Mouse (Mus musculus) hindbrain, embryonic 13.5 days (tissue): ENCODE measurements around the gene Nup98. TPM values are rescaled to one million over a fixed set of nuclear protein-coding genes. Genes with fewer than 3 reads are reported as not detected.

Experiments used
- ATAC-seq: fragments of 200-750 bp; cut with Nextera tagmentation; 2 replicates; pipeline ENCODE4 v1.8.0; 2017; ENCODE audit warnings: moderate TSS enrichment; ENCODE audit not compliant: low FRiP score
- H3K27ac ChIP-seq: fragments of 300-500 bp; sonication (generic); 2 replicates; pipeline ENCODE4 v1.5.1; 2015; ENCODE audit warnings: inconsistent platforms, mild to moderate bottlenecking, moderate library complexity
- H3K27me3 ChIP-seq: fragments of 300-500 bp; sonication (generic); 2 replicates; pipeline ENCODE4 v1.6.1; 2015; ENCODE audit warnings: mild to moderate bottlenecking, inconsistent platforms
- H3K36me3 ChIP-seq: fragments of 300-500 bp; sonication (generic); 2 replicates; pipeline ENCODE4 v1.6.1; 2015; ENCODE audit warnings: mild to moderate bottlenecking, inconsistent platforms
- H3K4me1 ChIP-seq: fragments of 300-500 bp; sonication (generic); replicated peaks from 2 replicates; pipeline ENCODE4 v1.6.1; 2015; ENCODE audit warnings: inconsistent platforms
- H3K4me2 ChIP-seq: fragments of 300-500 bp; sonication (generic); 2 replicates; pipeline ENCODE4 v1.6.1; 2015; ENCODE audit warnings: inconsistent platforms, mild to moderate bottlenecking, moderate library complexity
- H3K4me3 ChIP-seq: fragments of 300-500 bp; sonication (generic); 2 replicates; pipeline ENCODE4 v1.5.1; 2015; ENCODE audit warnings: mild to moderate bottlenecking, inconsistent platforms
- H3K9ac ChIP-seq: fragments of 300-500 bp; sonication (generic); 2 replicates; pipeline ENCODE4 v1.6.1; 2015; ENCODE audit warnings: mild to moderate bottlenecking, inconsistent platforms
- H3K9me3 ChIP-seq: fragments of 300-500 bp; sonication (generic); 2 replicates; pipeline ENCODE4 v1.6.1; 2016; ENCODE audit warnings: inconsistent platforms
- WGBS: fragments of 180-500 bp; shearing (Covaris S2); methylation state at CpG from one replicate; pipeline ENCODE4 v1.1.7; 2015; 5-methylcytosine and 5-hydroxymethylcytosine counted together
- polyA plus RNA-seq: library from polyadenylated mRNA; unstranded; fragments of >200 nt; fragmentation: Nextera tagmentation; extraction: Ambion mirVana; gene quantifications from 2 replicates; pipeline ENCODE4 v1.2.1, GENCODE M21; 2015

Nup98 gene
- polyA plus RNA-seq, 1 experiment from 2014 or later = 23.4 TPM

DNA sequence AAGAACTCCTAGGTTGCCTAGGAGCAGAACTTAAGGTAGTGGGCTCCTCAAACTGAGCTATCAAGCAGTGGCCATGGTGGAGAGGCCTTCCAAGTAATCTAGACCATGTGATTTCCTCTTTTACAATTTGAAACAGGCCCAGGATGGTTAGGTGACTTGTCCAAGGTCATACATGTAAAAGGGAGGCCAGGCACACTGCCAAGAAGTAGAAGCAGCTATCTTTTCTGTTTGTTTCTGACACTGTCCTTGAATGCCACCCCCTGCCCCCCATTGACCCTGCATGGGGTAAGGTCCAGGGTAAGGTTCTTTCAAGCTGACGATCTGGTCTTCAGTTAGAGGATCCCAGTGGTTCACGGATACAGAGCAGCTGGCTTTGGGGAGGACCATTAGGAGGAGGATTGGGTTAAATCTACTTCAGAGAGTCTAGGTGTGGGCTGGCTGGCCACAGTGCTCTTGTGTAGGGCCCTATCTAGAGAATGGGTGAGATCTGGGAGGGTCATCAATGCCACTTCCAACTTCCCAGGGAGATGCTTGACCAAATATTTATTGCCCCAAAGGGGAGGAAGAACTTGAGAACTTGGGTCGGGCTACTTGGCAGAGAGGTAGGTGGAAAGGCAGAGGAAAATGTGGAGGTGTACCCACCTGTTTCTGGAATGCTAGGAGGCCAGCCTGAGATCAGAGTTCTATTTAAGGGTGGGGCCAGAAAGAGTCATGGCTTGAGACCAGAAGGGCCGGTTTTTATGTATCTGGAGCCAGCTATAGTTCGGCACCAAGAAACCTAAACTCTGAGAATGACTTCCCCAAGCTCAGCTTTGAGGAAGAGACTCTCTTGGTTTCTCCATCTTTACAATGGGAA lies 14.1 kb upstream of the Nup98 start:
- Histone ChIP-seq H3K4me2 (peak overlapping the region; percentile 80; the same call in 1 of the 2 replicates), H3K27ac (no peak overlapping the region), H3K4me1 (peaks cover 11% of the 10 kb centered on the region), H3K36me3 (peaks cover 6% of the 10 kb centered on the region), H3K4me3 (no peak overlapping the region), H3K9ac (no peak overlapping the region), H3K27me3 (no peaks in the 10 kb centered on the region), H3K9me3 (no peaks in the 10 kb centered on the region)
- no peak for ATAC-seq
- 90% methylated on average over 5 of the region's 5 CpGs for WGBS

DNA sequence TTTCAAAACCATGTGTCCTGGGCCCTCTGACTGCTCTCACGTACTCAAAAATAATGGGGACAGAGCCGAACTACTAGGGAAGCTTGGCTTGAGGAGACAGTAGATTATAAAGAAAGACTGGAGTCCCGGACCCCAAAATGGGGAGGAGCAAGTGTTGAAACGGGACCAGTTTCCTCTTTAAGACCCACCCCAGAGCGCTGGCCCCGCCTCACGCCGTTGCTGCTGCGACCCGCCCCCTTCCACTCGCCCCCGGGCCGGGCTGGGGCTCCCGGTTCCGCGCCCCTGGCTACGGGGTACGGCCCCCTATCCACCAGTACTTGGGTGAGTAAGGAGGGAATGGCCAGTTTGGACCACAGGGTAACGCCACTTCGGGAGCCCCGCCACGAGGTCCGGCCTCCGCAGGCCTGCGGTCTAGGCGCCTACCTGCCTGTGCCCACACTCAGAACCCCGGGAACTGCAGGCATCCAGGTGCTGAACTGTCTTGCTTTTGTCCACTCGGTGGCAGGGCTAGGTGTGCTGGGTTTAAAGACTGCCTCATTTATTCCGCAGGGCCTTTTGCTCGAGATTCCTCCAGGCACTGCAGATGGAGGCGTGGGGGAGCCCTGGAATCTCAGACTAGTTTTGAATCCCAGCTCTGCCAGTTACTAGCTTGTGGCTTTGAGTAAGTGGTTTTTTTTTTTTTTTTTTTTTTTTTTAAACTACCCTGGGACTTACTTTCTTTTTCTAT lies 13.0 kb upstream of the Nup98 start:
- peak; percentile 87 for ATAC-seq
- Histone ChIP-seq H3K36me3 (0 out of 2 replicates have a peak, but pooled peaks cover 3% of the 10 kb centered on the region), H3K27ac (no peak overlapping the region), H3K9me3 (no peaks in the 10 kb centered on the region), H3K4me1 (peaks cover 11% of the 10 kb centered on the region), H3K4me2 (peak overlapping the region; percentile 80), H3K4me3 (peak overlapping the region; percentile 66), H3K9ac (peak overlapping the region; percentile 81), H3K27me3 (no peaks in the 10 kb centered on the region)
- 1% methylated on average over 31 of the region's 31 CpGs for WGBS

DNA sequence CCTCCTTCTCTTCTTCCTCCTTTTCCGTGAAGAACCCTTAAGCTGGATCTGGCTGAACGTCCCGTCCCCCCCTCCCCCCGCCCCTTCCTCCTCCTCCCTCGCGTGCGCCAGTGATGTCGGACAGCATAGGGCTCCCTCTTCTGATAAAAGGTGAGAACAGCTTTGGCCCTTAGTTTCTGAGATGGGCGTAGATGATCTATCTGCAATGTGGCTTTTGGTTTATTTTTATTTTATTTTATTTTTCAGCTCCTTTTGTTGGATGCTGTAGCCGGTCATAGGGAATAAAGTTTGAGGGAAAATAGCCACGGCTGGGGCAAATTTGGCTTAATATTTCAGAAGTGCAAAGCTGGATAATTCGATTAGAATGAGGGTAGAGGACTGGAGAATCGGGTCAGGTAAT lies 12.4 kb upstream of the Nup98 start:
- WGBS = 1% methylated on average over 10 of the region's 13 CpGs
- Histone ChIP-seq H3K27ac (no peak overlapping the region), H3K36me3 (0 out of 2 replicates have a peak, but pooled peaks cover 3% of the 10 kb centered on the region), H3K27me3 (no peaks in the 10 kb centered on the region), H3K4me3 (peak overlapping the region; percentile 66), H3K4me2 (peak overlapping the region; percentile 80), H3K9ac (peak overlapping the region; percentile 81), H3K9me3 (no peaks in the 10 kb centered on the region), H3K4me1 (peaks cover 11% of the 10 kb centered on the region)
- peak; percentile 64 for ATAC-seq

DNA sequence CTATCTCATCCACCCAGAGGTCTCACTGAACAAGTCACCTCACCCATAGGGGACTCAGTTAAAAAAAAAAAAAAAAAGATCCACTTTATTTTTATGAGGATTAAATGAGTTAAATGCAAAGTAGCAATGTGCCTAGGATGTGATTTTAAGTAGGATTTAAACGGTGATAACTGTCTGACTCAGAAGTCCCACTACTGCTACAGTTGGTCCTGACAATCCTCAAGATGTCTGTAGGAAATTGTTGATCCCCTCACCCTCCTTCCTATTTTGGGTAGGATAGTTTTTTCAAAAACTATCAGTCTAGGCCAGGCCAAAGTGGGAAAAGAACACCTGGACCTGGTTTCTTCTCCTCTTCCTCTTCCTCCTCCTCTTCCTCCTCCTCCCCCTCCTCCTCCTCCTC lies 11.9 kb upstream of the Nup98 start:
- no peaks in the 10 kb centered on the region for H3K27me3 ChIP-seq
- peak overlapping the region; percentile 66; the same call in 1 of the 2 replicates for H3K4me3 ChIP-seq
- no peak overlapping the region for H3K27ac ChIP-seq
- peaks cover 11% of the 10 kb centered on the region for H3K4me1 ChIP-seq
- H3K4me2 ChIP-seq = peak overlapping the region; percentile 80
- peak; percentile 38 for ATAC-seq
- no peaks in the 10 kb centered on the region for H3K9me3 ChIP-seq
- WGBS = 55% methylated on average over 1 of the region's 1 CpGs
- H3K36me3 ChIP-seq = 0 out of 2 replicates have a peak, but pooled peaks cover 3% of the 10 kb centered on the region
- no peak overlapping the region for H3K9ac ChIP-seq

DNA sequence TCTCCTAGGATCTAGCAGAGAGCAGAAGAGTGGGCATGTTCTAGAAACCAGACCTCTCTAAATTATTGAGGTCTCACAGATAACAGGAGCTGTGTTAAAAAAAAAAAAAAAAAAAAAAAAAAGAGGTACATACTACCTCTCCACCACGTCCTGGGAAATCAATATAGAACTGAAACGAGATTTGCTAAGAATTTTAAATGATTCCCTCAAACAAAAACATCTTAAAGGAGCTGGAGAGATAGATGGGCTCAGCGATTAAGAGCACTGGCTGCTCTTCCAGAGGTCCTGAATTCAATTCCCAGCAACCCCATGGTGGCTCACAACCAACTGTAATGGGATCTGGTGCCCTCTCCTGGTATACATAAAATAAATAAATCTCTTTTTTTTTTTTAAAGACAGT lies 1.1 kb upstream of the Nup98 start:
- peak overlapping the region; percentile 75 for H3K9ac ChIP-seq
- no peaks in the 10 kb centered on the region for H3K36me3 ChIP-seq
- H3K27me3 ChIP-seq = no peaks in the 10 kb centered on the region
- ATAC-seq = no peak
- WGBS = 69% methylated on average over 3 of the region's 3 CpGs
- H3K4me1 ChIP-seq = peaks cover 19% of the 10 kb centered on the region
- peak overlapping the region; percentile 65 for H3K4me2 ChIP-seq
- H3K9me3 ChIP-seq = no peaks in the 10 kb centered on the region
- peak overlapping the region; percentile 96 for H3K27ac ChIP-seq
- H3K4me3 ChIP-seq = peak overlapping the region; percentile 54

DNA sequence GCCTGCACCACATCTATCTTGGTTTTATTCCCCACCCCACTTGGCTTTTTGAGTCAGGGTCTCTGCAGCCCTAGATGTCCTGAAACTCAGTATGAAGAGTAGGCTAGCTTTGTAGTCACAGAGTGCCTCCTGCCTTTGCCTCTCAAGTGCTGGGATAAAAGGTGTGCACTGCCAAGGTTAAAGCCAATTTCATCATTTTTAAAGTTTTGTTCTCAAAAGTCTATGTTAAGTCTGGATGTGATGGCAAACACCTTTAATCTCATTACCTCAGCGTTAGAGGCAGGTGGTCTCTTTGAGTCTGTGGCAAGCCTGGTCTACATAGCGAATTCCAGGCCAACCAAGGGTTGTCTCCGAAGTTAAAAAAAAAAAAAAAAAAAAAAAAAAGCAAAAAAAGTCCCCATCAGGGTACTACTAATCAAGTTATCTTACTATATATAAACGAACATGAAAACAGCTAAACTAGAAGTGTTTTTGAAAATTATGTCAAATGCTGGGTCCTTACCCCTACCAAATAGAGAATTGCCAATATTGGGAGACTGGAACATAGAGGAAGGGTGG lies 1.1 kb downstream of the Nup98 start:
- peaks cover 21% of the 10 kb centered on the region for H3K4me1 ChIP-seq
- peak overlapping the region; percentile 91 for H3K9ac ChIP-seq
- H3K4me3 ChIP-seq = peak overlapping the region; percentile 85
- no peaks in the 10 kb centered on the region for H3K9me3 ChIP-seq
- ATAC-seq = no peak
- no peak overlapping the region for H3K27ac ChIP-seq
- no peaks in the 10 kb centered on the region for H3K36me3 ChIP-seq
- peak overlapping the region; percentile 83 for H3K4me2 ChIP-seq
- 57% methylated on average over 4 of the region's 4 CpGs for WGBS
- H3K27me3 ChIP-seq = no peaks in the 10 kb centered on the region

DNA sequence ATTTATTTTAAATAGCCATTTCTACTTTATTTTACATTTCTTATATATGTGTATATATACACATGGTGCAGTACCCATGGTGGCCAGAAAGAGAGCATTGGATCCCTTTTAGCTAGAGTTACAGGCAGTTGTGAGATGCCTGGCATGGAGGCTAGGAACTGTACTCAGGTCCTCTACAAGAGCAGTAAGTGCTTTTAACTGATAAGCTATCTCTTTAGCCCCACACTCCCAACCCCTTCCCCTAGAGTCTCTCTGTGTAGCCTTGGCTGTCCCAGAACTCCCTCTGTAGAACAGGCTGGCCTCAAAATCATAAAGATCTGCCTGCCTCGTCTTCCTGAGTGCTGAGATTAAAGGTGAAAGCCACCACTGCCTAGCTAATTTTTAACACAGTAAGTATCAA lies 4.3 kb downstream of the Nup98 start:
- Histone ChIP-seq H3K27me3 (no peaks in the 10 kb centered on the region), H3K36me3 (no peaks in the 10 kb centered on the region), H3K4me1 (peaks cover 21% of the 10 kb centered on the region), H3K4me3 (no peak overlapping the region), H3K4me2 (no peak overlapping the region), H3K9ac (no peak overlapping the region), H3K9me3 (no peaks in the 10 kb centered on the region), H3K27ac (no peak overlapping the region)
- 92% methylated on average over 1 of the region's 1 CpGs for WGBS
- no peak for ATAC-seq

DNA sequence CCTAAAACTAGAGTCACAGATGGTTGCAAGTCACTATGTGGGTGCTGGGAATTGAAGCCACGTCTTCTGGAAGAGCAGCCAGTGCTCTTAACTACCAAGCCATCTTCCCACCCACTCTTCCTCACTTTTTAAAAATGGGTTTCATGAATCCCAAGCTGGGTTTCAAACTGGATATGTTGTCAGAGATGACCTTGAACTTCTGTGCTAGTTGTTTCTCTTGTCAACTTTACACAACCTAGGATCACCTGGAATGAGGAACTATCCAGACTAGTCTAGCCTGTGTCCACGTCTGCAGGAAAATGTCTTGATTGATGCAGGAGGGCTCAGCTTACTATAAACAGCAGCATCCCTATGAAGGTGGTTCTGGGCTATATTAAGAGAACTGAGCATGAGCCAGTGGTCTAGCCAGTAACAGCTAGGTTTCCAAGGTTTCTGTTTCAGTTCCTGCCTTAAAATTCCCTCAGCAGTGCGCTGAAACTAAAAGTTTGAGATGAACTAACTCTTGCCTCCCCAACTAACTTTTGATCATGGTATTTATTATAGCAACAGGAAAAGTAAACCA lies 5.6 kb downstream of the Nup98 start:
- WGBS = 88% methylated on average over 3 of the region's 3 CpGs
- Histone ChIP-seq H3K4me2 (no peak overlapping the region), H3K4me1 (peaks cover 21% of the 10 kb centered on the region), H3K36me3 (no peaks in the 10 kb centered on the region), H3K9me3 (no peaks in the 10 kb centered on the region), H3K27me3 (no peaks in the 10 kb centered on the region), H3K9ac (no peak overlapping the region), H3K27ac (no peak overlapping the region), H3K4me3 (no peak overlapping the region)
- ATAC-seq = no peak

DNA sequence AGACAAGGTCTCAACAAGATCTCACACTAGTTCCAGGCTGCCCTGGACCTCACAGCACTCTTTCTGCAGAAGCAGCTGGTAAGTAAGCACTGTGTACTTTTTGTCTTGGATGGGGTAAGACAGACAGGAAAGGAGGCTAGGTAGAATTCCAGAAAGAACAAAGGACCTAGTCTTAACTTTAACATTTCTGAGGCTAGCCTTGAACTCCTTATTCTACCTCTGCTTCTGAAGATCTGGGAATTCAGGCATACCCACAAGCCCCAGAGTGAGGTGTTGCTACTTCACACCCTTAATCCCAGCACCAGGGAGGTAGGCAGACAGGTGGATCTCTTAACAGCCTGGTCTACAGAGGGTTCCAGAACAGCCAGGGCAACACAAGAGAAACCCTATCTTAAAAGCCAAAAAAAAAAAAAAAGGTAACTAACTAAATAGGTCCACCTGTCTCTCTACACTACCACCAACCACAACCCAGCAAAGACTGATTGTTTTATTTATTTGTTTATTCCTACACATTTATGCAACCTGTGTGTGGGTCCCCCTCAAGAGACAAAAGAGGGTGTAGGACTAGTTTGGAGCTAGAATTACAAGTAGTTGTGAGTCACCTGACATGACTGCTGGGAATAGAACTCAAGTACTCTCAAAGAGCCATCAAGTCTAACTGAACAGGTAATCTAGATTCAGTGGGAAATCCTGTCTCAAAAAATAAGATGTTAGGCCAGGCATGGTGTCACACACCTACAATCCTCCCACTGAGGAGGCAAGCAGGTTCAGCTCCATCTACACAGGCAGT lies 8.8 kb downstream of the Nup98 start:
- no peak overlapping the region for H3K4me3 ChIP-seq
- H3K36me3 ChIP-seq = no peaks in the 10 kb centered on the region
- no peak overlapping the region for H3K27ac ChIP-seq
- no peak overlapping the region for H3K4me2 ChIP-seq
- H3K27me3 ChIP-seq = no peaks in the 10 kb centered on the region
- no peaks in the 10 kb centered on the region for H3K9me3 ChIP-seq
- H3K4me1 ChIP-seq = 0 out of 2 replicates have a peak, but pooled peaks cover 2% of the 10 kb centered on the region
- ATAC-seq = no peak
- no peak overlapping the region for H3K9ac ChIP-seq

DNA sequence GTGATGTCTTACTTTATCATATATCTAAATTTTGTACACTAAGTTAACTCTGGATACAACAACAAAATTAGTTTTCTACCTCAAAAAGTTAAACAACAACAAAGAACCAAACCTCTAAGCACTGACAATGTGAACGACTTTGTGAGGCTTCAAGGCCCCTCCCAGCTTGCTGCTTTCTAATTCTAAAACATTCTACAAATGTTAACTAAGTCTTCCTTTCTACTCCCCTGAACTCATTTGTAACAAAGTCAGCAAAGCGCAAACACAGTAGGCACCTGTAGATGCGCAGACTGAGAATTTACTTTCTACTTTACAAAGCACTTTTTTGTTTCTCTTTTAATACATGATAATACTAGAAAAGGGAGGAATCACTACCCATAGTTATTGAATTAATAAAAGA lies 9.4 kb downstream of the Nup98 start:
- 79% methylated on average over 3 of the region's 3 CpGs for WGBS
- H3K4me2 ChIP-seq = no peak overlapping the region

DNA sequence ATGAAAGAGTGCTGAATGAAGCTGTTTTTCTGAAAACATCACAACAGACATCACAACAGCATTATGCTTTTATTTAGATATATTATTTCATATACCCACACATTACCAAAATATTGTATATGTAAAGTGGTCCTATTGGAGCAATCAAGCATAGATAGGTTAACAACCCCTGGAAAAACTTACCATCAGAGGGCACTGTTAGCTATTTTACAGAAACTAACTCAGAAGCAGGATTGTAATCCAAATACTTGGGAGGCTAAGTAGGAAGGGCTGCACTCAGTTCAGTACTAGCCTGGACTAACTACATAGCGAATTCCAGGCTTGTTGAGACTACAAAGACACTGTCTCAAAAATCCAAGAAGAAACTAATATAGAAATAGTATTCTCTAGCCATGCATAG lies 17.6 kb downstream of the Nup98 start:
- no peaks in the 10 kb centered on the region for H3K9me3 ChIP-seq
- no peaks in the 10 kb centered on the region for H3K27me3 ChIP-seq
- H3K27ac ChIP-seq = no peak overlapping the region
- no peak overlapping the region for H3K4me3 ChIP-seq
- no peak overlapping the region for H3K9ac ChIP-seq
- WGBS = 100% methylated on average over 1 of the region's 1 CpGs
- peaks cover 61% of the 10 kb centered on the region for H3K36me3 ChIP-seq
- ATAC-seq = no peak
- no peaks in the 10 kb centered on the region for H3K4me1 ChIP-seq
- H3K4me2 ChIP-seq = no peak overlapping the region

More for the DNA sequence above, 9.4 kb downstream of the Nup98 start:
- no peak for ATAC-seq
- no peak overlapping the region for H3K4me3 ChIP-seq
- no peak overlapping the region for H3K9ac ChIP-seq
- H3K9me3 ChIP-seq = no peaks in the 10 kb centered on the region
- H3K36me3 ChIP-seq = no peaks in the 10 kb centered on the region
- H3K27ac ChIP-seq = no peak overlapping the region
- no peaks in the 10 kb centered on the region for H3K27me3 ChIP-seq
- H3K4me1 ChIP-seq = 0 out of 2 replicates have a peak, but pooled peaks cover under 1% of the 10 kb centered on the region
